Mouse (Mus musculus): ENCODE results near the gene Olfr1395. TPM values are rescaled to one million over a fixed set of nuclear protein-coding genes. Genes with fewer than 3 reads are reported as not detected.
"Not testable (repeated sequence)": the region's sequence is repeated elsewhere in the genome, so short reads cannot be mapped to it uniquely, and the experiment has no call there.

Gene Olfr1395
- polyA plus RNA-seq, 1 experiment, result not detected

- Histone ChIP-seq H3K4me1 (ENCODE audit: control insufficient read depth) (peaks cover 16% of the 10 kb centered on the region), H3K36me3 (ENCODE audit: control insufficient read depth) (no peaks in the 10 kb centered on the region), H3K27me3 (ENCODE audit: control insufficient read depth) (peaks cover 8% of the 10 kb centered on the region), H3K4me3 (replicated peaks) (no peak overlapping the region), H3K9me3 (ENCODE audit: control insufficient read depth, low read length) (no peaks in the 10 kb centered on the region)
- no peak for TF ChIP-seq GATA1 (IDR thresholded peaks at IDR 0.05; ENCODE audit: low read length)
- TF ChIP-seq TAL1 (IDR thresholded peaks at IDR 0.05; ENCODE audit: low read length), result no peak
These were observed 49.0 kb downstream of the Olfr1395 start for GRCm38 (mm10) chr11:49191083-49191482.

GRCm38 (mm10) chr11:49194771-49195170 lies 52.7 kb downstream of the Olfr1395 start:
- H3K4me3 ChIP-seq (replicated peaks); H3K9me3 ChIP-seq (ENCODE audit: control insufficient read depth, low read length); H3K27me3 ChIP-seq (ENCODE audit: control insufficient read depth); H3K36me3 ChIP-seq (ENCODE audit: control insufficient read depth): not testable (repeated sequence)
- H3K4me1 ChIP-seq (ENCODE audit: control insufficient read depth), result peaks cover 16% of the 10 kb centered on the region

GRCm38 (mm10) chr11:49195819-49196322 lies 53.8 kb downstream of the Olfr1395 start:
- H3K36me3 ChIP-seq (ENCODE audit: control insufficient read depth), result no peaks in the 10 kb centered on the region
- peaks cover 5% of the 10 kb centered on the region for H3K9me3 ChIP-seq (ENCODE audit: control insufficient read depth, low read length)
- TF ChIP-seq TAL1 (IDR thresholded peaks at IDR 0.05; ENCODE audit: low read length) (no peak), GATA1 (IDR thresholded peaks at IDR 0.05; ENCODE audit: low read length) (no peak)
- peaks cover 3% of the 10 kb centered on the region for H3K27me3 ChIP-seq (ENCODE audit: control insufficient read depth)
- H3K4me1 ChIP-seq (ENCODE audit: control insufficient read depth), result peaks cover 19% of the 10 kb centered on the region
- no peak overlapping the region for H3K4me3 ChIP-seq (replicated peaks)

Other genes with a start within 250 kb of the Olfr1395 start
- gene Gm5431, start 240.1 kb upstream of the Olfr1395 start, polyA plus RNA-seq (2012), result not detected in 2 replicates
- 0.08 and 0.19 TPM in 2 replicates for gene Psme2b, start 196.1 kb upstream of the Olfr1395 start, polyA plus RNA-seq (2012)
- 0.02 TPM in 1 of 2 replicates, not detected in the other for gene Olfr56, start 163.4 kb upstream of the Olfr1395 start, polyA plus RNA-seq (2012)
- not detected in 2 replicates for gene 9930111J21Rik1, start 162.9 kb upstream of the Olfr1395 start, polyA plus RNA-seq (2012)
- gene Gm12185, start 150.0 kb upstream of the Olfr1395 start, polyA plus RNA-seq (2012), result not detected in 2 replicates
- not detected in 2 replicates for gene Tgtp1, start 148.1 kb upstream of the Olfr1395 start, polyA plus RNA-seq (2012)
- gene 9930111J21Rik2, start 91.0 kb upstream of the Olfr1395 start, polyA plus RNA-seq (2012), result 0.02 TPM in 1 of 2 replicates, not detected in the other
- not detected in 2 replicates for gene Tgtp2, start 78.1 kb upstream of the Olfr1395 start, polyA plus RNA-seq (2012)
- gene Ifi47, start 65.7 kb upstream of the Olfr1395 start, polyA plus RNA-seq (2012), result not detected in 2 replicates
- not detected in 2 replicates for gene Olfr1396, start 27.4 kb upstream of the Olfr1395 start, polyA plus RNA-seq (2012)
- gene Olfr1394, start 12.1 kb downstream of the Olfr1395 start, polyA plus RNA-seq (2012), result not detected in 2 replicates
- not detected in 2 replicates for gene Btnl9, start 44.9 kb downstream of the Olfr1395 start, polyA plus RNA-seq (2012)
- 0.02 and 0.16 TPM in 2 replicates for gene Zfp62, start 61.0 kb downstream of the Olfr1395 start, polyA plus RNA-seq (2012)
- gene Mgat1, start 101.9 kb downstream of the Olfr1395 start, polyA plus RNA-seq (2012), result 6.7 and 7.3 TPM in 2 replicates
- gene Olfr1393, start 136.0 kb downstream of the Olfr1395 start, polyA plus RNA-seq (2012), result not detected in 2 replicates
- gene Olfr1392, start 143.0 kb downstream of the Olfr1395 start, polyA plus RNA-seq (2012), result 0.01 TPM in 1 of 2 replicates, not detected in the other
- not detected in 2 replicates for gene Olfr10, start 162.5 kb downstream of the Olfr1395 start, polyA plus RNA-seq (2012)
- gene Olfr1391, start 180.5 kb downstream of the Olfr1395 start, polyA plus RNA-seq (2012), result not detected in 2 replicates
- not detected in 2 replicates for gene Olfr1390, start 192.9 kb downstream of the Olfr1395 start, polyA plus RNA-seq (2012)

Measured in erythroblast, embryonic 14.5 days (primary cell).